In genomic region chr10:51911066-51911691, GRCm38 (mm10) we compare ENCODE assay signal across 17 mouse cellular contexts.
A peak's percentile ranks its signal among the peaks of the same experiment; 100 is the strongest.
DNase-seq lines count a peak whose midpoint lies in the region; ATAC-seq and TF ChIP-seq lines count a peak whose summit lies in the region.
"Had no signal": no experiment of that assay in that cellular context is flagged by ENCODE, and none has a peak within 500 bp of the region (broad histone marks: within the 10 kb centered on the region; RNA-seq: fewer than 3 reads in every experiment).

No protein-coding gene starts in this region.

- no peak overlapping the region for H3K9ac ChIP-seq in forebrain, embryonic 15.5 days (replicated peaks)
- no peak overlapping the region for H3K9ac ChIP-seq in forebrain, embryonic 12.5 days
- H3K9ac ChIP-seq in hindbrain, postnatal 0 days (replicated peaks; ENCODE audit: low read length) = no peak overlapping the region
- H3K9ac ChIP-seq in midbrain, postnatal 0 days (replicated peaks; ENCODE audit: low read length, poor library complexity, severe bottlenecking) = 0 out of 2 replicates have a peak overlapping the region, but pooled peaks have one; percentile 14
- H3K9ac ChIP-seq: heart, embryonic 15.5 days had no signal

- no peak for TF ChIP-seq CTCF in hindbrain, postnatal 0 days (IDR thresholded peaks at IDR 0.05; ENCODE audit: low read depth)
- no peak for TF ChIP-seq CTCF in midbrain, postnatal 0 days (IDR thresholded peaks at IDR 0.05)

- H3K4me1 ChIP-seq in forebrain, embryonic 15.5 days = no peaks in the 10 kb centered on the region
- peaks cover 10% of the 10 kb centered on the region; the same call in 1 of the 2 replicates for H3K4me1 ChIP-seq in forebrain, embryonic 12.5 days
- H3K4me1 ChIP-seq in hindbrain, postnatal 0 days (ENCODE audit: insufficient read depth, low read length) = no peaks in the 10 kb centered on the region
- peaks cover 8% of the 10 kb centered on the region; the same call in 1 of the 2 replicates for H3K4me1 ChIP-seq in midbrain, postnatal 0 days (ENCODE audit: insufficient read depth, low read length)
- H3K4me1 ChIP-seq: heart, embryonic 15.5 days had no signal

- no peaks in the 10 kb centered on the region for H3K27me3 ChIP-seq in forebrain, embryonic 15.5 days
- 0 out of 2 replicates have a peak, but pooled peaks cover 2% of the 10 kb centered on the region for H3K27me3 ChIP-seq in forebrain, embryonic 12.5 days
- no peaks in the 10 kb centered on the region for H3K27me3 ChIP-seq in hindbrain, postnatal 0 days (ENCODE audit: insufficient read depth, low read length)
- H3K27me3 ChIP-seq in midbrain, postnatal 0 days (ENCODE audit: insufficient read depth, low read length) = no peaks in the 10 kb centered on the region
- H3K27me3 ChIP-seq: CH12.LX; heart, embryonic 15.5 days had no signal

- H3K36me3 ChIP-seq in forebrain, embryonic 15.5 days = no peaks in the 10 kb centered on the region
- H3K36me3 ChIP-seq in forebrain, embryonic 12.5 days (replicated peaks) = no peaks in the 10 kb centered on the region
- H3K36me3 ChIP-seq in hindbrain, postnatal 0 days (ENCODE audit: insufficient read depth, low read length) = no peaks in the 10 kb centered on the region
- H3K36me3 ChIP-seq in midbrain, postnatal 0 days (ENCODE audit: insufficient read depth, low read length) = no peaks in the 10 kb centered on the region
- H3K36me3 ChIP-seq: heart, embryonic 15.5 days had no signal

- no peak overlapping the region for H3K4me3 ChIP-seq in forebrain, embryonic 15.5 days
- H3K4me3 ChIP-seq in forebrain, embryonic 12.5 days (replicated peaks) = no peak overlapping the region
- no peak overlapping the region for H3K4me3 ChIP-seq in hindbrain, postnatal 0 days (ENCODE audit: low read length)
- H3K4me3 ChIP-seq in midbrain, postnatal 0 days (ENCODE audit: low read depth, low read length) = peak overlapping the region; percentile 19
- H3K4me3 ChIP-seq: heart, adult 2 months; heart, embryonic 15.5 days had no signal

- H3K9me3 ChIP-seq in forebrain, embryonic 15.5 days = no peaks in the 10 kb centered on the region
- no peaks in the 10 kb centered on the region for H3K9me3 ChIP-seq in forebrain, embryonic 12.5 days
- no peaks in the 10 kb centered on the region for H3K9me3 ChIP-seq in hindbrain, postnatal 0 days (ENCODE audit: low read length)
- H3K9me3 ChIP-seq in midbrain, postnatal 0 days (ENCODE audit: low read length) = no peaks in the 10 kb centered on the region
- H3K9me3 ChIP-seq: heart, embryonic 15.5 days had no signal

- ATAC-seq in forebrain, embryonic 15.5 days (replicated peaks) = 0 out of 2 replicates have a peak, but pooled peaks have one; percentile 38
- ATAC-seq in forebrain, embryonic 12.5 days (ENCODE audit: low FRiP score) = no peak
- ATAC-seq in hindbrain, postnatal 0 days = 0 out of 2 replicates have a peak, but pooled peaks have one; percentile 29
- ATAC-seq in midbrain, postnatal 0 days (ENCODE audit: low FRiP score) = peak; percentile 56; the same call in 1 of the 2 replicates

- no peak overlapping the region for H3K4me2 ChIP-seq in forebrain, embryonic 15.5 days (replicated peaks)
- H3K4me2 ChIP-seq in forebrain, embryonic 12.5 days = no peak overlapping the region
- H3K4me2 ChIP-seq in hindbrain, postnatal 0 days (ENCODE audit: low read depth, low read length) = peak overlapping the region; percentile 37
- peak overlapping the region; percentile 40 for H3K4me2 ChIP-seq in midbrain, postnatal 0 days (ENCODE audit: low read depth, low read length, poor library complexity, severe bottlenecking)
- H3K4me2 ChIP-seq: heart, embryonic 15.5 days had no signal

- DNase-seq in embryo, embryonic 9.5 days (ENCODE audit: extremely low spot score) = peak; percentile 13
- peak; percentile 5 for DNase-seq in hindbrain, postnatal 0 days (ENCODE audit: low spot score)
- peak; percentile 3 for DNase-seq in midbrain, postnatal 0 days (ENCODE audit: low spot score)
- no peak for DNase-seq in thymus, postnatal 14 days
- no peak for DNase-seq in lung, postnatal 36 days
- DNase-seq in thymus, postnatal 36 days = no peak
- DNase-seq: adrenal gland, postnatal 14 days; cerebellum, adult 2 months; gastrocnemius, postnatal 14 days; heart, adult 2 months; kidney, adult 9 months; lung, adult 2 months; lung, postnatal 4 days had no signal

- H3K27ac ChIP-seq in forebrain, embryonic 15.5 days (replicated peaks) = no peak overlapping the region
- no peak overlapping the region for H3K27ac ChIP-seq in forebrain, embryonic 12.5 days
- no peak overlapping the region for H3K27ac ChIP-seq in hindbrain, postnatal 0 days
- H3K27ac ChIP-seq in midbrain, postnatal 0 days (ENCODE audit: low read depth, low read length) = no peak overlapping the region
- H3K27ac ChIP-seq: heart, adult 2 months; heart, embryonic 15.5 days had no signal

- WGBS in forebrain, embryonic 15.5 days = 11% methylated on average over 10 of the region's 10 CpGs
- 10% methylated on average over 10 of the region's 10 CpGs for WGBS in forebrain, embryonic 12.5 days
- 10% methylated on average over 10 of the region's 10 CpGs for WGBS in hindbrain, postnatal 0 days
- 8% methylated on average over 10 of the region's 10 CpGs for WGBS in midbrain, postnatal 0 days

Comparison
In these comparisons a context has a peak if more than half of its experiments do, and no peak if none do; other contexts are left out.
1. H3K4me2 ChIP-seq: peak in hindbrain, postnatal 0 days (single experiment) and midbrain, postnatal 0 days (single experiment); none in forebrain, embryonic 15.5 days (single experiment) and forebrain, embryonic 12.5 days (single experiment).
2. DNase-seq: peak in embryo, embryonic 9.5 days (single experiment), hindbrain, postnatal 0 days (single experiment) and midbrain, postnatal 0 days (single experiment); none in thymus, postnatal 14 days (single experiment), lung, postnatal 36 days (single experiment) and thymus, postnatal 36 days (0 of 2).